Mouse (Mus musculus) c-Kit-positive CD71-negative TER-119-negative erythroid progenitor cells, embryonic 14.5 days (primary cell): ENCODE measurements at regions not wholly inside any gene's neighbourhood (a gene's known extent, or its start where the extent isn't known, plus 50 kb on each side); places are given as distances from the start of the nearest gene placed in this dataset.
A peak's percentile ranks its signal among the peaks of the same experiment; 100 is the strongest.

Source experiments
- DNase-seq: peaks from one replicate; pipeline ENCODE4 v3.0.0-alpha.2; 2013; ENCODE audit warnings: low read depth

DNA sequence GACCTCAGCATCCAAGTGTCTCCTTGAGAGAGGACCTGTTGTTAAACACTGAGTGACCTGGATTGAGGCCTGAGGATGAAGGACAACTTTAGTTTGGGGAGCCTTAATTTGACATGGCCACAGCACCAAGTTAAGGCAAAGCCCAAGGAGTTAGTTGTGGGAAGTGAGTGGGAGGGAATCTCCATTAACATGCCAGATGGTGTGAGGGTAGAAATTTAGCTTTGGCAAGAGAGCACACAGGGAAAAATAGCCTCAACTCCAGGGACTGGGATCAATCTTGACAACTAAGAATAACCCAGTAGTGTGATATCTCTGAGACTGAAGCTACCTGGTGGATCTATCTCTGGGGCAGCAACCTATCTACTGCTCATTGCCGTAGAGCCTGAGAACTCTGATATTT, 105.4 kb downstream of the Ahr start:
- DNase-seq, result no peak

DNA sequence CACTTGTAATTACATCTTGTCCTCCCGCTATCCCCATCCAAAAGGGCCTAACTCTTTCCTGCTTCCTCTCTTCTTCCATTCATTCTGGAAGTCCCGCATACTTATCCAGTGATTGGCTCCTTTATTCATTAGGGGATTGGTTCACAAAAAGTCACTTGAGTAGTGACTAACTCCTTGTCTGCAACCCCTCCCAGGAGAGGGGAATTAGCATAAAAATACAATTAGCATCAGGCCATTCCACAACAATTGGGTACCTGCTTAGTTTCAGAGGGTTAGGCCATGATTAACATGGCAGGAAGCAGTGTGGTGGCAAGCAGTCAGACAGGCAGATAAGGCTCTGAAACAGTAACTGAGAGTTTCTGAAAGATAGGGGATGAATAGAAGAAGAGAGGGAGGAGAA, 115.6 kb downstream of the Ahr start:
- no peak for DNase-seq

DNA sequence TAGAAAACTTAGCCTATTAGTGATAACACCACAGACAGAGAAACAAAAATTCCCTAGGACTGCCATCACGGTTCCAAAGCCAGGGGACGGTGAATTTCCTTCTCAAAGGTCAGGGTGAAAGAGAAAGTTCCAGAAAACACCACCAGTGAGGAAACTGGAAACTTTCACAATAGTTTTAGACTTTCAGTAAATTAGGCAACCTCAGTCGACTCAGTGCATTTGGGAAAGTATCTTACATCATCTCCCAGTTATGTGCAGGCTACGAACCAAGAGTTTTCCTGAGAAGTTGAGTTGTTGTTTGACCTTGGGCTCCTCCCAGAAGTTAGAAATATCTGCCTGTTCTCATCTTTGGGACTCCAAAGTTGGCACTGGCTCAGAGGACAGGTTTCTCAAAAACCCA, 116.9 kb downstream of the Ahr start:
- DNase-seq, result no peak

DNA sequence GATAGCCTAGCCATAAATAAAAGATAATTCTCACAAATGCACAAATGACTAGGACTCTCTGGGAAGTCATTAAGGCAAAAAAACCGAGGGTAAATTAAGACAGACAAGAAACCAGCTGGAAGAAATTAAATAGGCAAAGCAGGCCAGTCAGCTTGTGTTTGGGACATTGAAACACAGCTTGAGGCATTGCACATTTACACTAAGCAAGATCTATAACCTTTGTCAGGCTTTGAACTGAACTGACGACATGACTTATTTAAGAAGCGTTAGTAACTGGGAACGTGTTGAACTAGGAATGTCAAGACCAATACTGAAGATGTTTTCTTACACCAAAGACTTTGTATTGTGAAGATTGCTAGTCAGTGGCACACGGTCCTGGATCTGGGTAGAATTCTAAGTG, 118.3 kb downstream of the Ahr start:
- no peak for DNase-seq

DNA sequence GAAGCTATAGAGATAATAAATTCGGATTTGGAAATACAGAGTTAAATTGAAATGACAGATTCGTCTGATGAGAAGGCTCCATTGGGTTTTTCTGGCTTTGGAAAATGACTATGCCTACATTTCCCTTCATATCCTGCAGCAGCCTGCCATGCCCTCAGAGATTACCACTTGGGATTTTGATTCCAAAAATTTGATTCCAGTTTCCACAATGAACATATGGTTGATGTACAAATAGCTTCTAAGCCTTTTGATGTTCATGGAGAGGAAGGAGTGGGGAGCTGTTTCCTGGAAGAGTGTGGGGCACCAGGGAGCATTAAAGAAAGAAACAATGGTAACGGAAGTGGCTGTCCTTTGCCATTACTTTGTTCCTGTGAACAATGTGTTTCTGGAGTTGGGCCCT, 122.1 kb downstream of the Ahr start:
- DNase-seq, result no peak

DNA sequence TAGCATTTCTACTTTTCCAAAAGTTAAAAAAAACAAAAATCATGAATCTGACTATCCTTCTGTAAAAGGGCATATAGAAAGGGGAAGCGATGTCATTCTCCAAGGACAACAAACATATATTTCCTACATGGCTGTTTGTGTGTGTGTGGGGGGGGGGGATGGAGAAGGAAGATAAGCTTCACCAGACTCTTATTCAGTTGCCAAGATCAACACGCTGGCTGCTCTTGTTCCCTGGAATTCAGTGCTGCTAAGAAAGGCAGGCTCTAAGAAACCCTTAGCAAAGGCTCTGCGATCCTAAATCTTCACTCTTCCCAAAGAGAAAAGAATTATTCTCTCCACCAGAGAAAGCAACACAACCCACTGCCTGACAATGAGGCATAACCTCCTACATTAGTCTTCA, 126.4 kb downstream of the Ahr start:
- no peak for DNase-seq

DNA sequence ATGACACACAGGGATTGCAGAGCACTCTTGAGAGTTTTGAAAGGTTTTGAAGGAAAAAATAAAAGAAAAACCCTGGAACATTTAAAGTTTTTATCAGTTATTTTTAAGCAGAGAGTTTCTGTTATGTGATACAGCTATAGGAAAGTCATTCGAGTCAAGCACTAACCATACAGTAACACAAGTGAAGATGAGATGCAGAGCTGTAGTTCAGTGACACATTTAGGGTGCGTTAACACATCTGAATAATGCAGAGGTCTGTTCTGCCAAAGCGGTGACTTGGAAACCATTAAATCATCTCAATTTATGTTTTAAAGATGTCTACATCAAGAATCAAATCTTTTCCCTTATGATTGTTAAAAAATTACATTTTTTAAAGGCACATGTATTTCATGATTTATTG, 126.8 kb downstream of the Ahr start:
- DNase-seq, result no peak

DNA sequence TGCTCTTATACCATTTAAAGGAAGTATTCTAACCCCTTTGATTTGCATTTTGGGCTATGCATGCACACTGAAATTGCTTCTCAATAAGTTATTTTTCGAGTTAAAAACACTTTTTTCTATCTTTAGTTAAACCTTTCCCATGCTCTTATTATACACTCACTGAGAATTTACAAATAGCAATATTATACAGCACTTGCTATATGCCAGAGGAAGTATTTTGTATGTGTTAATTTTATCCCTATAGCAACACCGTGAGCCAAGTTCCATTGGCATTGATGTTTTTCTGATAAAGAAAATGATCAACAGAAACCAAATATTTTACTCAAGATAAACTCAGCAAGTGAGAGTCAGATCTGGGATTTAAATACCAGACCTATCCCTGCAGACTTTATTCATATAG, 133.0 kb downstream of the Ahr start:
- no peak for DNase-seq

DNA sequence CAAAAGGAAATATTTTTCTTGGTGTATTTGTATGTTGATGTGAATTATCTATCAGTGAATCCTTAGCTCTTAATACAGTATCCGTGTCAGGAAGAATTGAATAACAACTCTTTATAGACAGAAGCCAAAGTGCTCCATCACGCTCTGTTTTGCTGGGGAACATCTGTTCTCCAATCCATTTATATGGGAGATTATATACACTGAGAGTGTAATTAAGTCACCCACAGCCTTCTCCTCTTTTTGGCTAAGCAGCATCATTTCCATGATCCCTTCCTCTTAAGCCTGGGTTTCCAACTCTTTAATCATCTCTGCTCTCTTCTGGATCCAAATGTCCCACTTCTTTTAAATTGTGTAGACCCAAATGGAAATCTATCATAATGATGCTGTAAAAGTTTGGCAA, 133.6 kb downstream of the Ahr start:
- no peak for DNase-seq

DNA sequence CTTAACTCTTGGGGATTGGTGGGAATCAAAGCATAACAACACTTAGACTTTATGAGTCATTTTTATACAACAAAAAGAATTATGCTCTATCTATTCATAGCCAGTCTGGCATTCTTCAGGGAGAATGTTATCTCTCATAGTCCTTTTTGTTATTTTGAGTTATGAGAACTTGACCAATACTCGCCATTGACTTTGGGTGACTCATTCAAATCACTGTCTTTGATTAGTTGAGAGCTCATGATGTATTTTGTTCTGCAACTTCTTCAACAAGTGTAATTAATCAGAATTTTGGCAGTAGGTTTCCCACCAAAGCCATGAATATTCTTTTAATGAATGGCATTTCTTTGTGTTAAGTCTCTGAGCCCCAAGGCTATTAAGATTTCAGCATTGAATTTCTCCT, 139.6 kb downstream of the Ahr start:
- DNase-seq, result no peak

DNA sequence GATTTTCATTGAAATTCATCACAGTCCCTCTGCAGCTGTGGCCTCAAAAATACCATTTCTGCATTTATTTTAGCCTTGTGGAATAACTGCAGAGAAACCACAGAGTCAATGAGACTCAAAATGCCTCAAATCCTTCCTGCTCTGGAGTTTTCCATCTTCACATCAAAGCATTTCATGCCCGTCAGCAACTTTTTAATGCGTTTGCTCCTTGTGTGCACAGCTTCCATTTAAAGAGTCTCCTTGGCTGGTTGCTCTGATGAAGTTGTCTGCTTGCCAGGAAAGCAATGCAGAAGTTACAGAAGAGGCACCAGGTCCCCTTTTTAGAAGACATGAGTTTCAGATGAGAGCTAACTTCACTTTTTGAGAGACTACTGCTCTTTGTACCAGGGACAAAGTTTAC, 142.7 kb downstream of the Ahr start:
- DNase-seq, result no peak

DNA sequence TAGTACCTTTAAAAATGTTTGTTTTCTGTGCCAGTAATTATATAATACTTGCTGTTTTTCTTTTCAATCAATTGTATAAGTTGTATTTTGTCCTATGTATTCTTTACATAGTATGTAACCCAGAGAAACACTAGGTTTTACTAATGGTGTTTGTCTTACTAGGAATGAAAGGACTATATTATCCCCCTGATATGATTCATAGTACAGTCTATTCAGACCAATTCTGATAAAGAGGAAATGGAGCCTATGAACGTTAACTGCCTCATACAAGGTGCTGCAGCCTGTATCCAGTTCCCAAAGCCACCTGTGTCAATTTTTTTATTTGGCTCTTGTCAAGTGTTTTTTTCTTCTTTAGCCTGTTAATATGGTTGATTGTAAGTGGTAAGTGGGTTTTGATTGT, 144.6 kb downstream of the Ahr start:
- no peak for DNase-seq

DNA sequence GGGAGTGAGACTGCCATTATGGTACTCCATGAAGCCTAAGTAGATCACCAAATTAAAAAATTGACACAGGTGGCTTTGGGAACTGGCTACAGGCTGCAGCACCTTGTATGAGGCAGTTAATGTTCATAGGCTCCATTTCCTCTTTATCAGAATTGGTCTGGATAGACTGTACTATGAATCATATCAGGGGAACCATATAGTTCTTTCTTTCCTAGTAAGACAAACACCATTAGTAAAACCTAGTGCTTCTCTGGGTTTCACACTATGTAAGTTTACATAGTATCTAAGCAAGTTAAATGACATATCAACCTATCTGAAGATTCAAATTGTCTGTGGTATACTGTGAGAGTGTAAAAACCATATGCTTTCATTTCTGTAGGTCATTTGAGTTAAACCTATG, 145.0 kb downstream of the Ahr start:
- no peak for DNase-seq

DNA sequence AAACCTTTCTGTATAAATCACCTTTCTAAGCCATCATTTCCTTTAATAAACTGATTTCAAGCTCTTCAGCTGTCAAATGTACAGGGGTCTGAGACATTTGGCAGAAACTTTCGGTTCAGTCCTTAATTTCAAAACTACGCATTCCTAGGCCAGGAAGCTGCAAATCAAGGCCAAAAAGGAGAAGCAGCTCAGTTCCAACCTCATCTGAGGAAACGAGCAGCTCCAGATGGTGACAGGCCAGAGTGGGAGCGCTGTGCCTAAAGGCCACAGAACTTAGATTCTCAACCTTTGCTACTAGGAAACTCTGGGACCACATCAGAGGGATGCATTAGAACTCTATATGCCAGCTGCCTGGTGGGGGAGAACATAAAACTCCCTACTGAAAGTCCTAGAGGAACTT, 150.6 kb downstream of the Ahr start:
- no peak for DNase-seq

DNA sequence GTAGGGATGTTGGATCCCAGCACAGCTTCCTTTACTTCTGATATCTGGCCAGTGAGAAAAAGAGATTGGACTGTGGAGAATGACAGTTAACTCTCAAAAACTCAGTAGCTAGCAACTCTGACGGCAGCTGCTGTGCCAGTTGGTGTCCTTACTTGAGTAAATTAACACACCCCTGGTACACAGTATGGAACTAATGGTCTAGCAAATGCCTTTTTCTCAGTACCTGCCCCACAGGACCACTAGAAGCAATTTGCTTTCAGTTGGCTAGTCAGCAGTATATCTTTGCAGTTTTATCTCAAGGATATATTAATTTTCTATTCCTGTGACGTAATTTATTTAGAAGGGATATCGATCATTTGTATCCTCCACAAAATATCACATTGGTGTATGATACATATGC, 157.6 kb downstream of the Ahr start:
- DNase-seq, result no peak

DNA sequence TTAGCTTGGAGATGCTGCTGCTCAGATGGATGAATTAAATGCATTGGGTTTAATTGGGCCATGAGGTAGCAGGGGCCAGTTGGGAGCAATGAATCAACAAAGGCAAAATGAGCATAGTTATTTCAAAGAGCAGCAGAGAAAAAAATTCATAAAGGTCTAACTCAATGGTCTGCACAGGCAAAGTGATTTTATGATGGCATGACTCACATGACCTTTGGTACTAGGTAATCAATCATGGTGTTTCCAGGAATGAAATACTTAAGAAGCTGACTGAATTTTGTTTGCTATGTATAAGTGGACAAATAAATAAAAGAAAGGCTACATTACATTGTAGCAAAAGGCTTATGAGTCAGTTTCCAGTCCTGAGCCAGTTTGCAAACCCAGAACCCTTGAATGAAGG, 158.5 kb downstream of the Ahr start:
- DNase-seq, result no peak

DNA sequence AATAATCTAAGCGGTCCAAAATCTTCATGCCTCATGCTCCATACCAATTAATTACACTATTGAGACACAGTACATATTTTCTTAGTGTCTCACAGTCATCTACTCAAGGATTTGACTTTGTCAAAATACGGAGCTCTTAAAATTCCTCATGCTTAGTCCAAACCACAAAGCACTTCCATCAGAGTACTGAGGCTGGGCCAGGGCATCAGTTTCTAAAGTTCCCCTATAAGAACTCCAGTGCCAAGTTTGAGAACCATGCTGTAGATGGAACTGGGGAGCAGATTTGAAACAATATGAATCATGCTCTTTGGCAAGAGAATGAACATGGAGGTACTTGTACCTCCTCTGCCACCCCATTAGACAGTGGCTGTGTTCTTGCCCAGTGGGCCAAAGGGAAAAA, 176.9 kb downstream of the Ahr start:
- no peak for DNase-seq

DNA sequence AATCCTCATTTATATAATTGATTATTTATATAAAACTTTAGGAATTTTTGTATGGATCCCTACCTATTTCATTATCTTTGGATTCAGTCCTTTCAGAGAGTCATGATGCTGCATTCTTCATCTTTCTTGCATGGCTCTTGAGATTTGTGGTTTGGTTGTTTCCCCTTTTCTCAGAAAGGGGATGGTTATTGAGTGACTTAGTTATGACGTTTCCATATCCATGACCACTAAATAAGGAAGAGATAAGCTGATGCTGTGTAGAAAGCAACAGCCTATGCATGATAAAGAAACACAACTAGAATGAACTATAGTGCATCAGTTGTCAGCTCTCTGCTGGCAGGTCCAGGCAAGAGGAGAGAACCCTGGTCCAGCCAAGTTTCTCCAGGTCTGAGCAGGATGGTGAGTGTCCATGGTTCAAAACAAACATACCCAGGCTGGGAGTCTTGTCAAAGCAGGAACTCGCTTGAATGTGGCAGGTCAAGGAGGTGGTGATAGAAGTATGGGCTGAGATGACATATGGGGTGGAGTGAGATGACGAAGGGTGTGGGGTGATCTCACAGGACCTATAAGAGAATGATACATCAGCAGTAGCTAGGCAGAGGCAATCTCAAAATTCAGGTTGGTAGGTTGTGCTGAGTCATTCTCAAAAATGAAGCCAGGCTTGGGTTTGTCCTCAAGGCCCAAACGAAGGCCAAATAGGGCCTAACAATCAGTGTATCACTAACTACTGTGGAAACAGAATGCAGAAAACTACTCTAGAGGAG, 196.5 kb downstream of the Ahr start:
- DNase-seq, result no peak

DNA sequence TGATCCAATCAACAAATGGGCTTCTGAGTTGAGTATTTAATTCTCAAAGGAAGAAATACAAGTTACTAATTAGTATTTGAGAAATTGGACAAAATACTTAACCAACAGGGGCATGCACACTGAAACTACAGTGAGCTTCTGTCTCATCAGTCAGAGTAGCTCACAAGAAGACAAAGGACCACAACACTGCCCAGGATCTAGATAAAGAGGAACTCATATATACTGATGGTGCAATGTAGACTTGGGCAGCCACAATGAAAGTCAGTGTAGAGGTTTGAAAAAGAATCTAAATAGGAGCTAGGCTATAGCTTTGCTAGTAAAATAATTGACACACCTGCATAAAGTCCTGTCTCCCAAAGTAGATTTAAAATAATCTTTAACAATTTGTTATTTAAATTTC, 198.5 kb downstream of the Ahr start:
- DNase-seq, result no peak

DNA sequence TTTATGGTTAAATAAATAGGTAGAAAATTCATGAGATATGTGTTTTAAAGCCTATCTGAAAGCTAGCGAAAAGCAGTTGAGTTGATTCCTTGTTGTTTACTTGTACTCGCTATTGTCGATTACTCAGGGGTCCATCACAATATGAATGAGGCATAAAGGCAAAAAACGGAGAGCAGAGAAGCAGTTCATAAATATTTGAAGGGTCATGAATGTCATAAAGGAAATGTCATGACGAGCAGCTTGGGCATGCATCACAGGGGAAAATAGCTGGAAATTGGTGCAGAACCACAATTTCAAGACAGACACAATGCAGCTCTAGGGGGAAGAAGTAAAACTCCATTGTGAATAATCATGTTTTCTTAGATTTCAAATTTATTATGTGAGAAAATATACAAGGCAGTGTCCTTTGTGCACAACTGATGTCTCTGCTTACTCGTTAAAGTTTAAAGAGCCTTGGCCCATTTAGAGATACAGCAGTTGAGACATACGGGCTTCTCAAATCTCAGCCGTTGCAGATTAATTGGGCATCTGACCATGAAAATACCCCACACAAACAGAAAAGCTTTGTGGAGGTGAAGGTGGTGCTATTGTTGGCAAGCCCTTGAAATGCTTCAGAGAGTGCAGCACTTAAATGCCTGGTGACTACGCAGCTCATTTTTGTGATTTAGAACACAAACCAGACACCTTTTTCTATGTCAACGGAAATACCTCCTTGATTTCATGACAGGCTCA, 200.3 kb downstream of the Ahr start:
- DNase-seq, result no peak

DNA sequence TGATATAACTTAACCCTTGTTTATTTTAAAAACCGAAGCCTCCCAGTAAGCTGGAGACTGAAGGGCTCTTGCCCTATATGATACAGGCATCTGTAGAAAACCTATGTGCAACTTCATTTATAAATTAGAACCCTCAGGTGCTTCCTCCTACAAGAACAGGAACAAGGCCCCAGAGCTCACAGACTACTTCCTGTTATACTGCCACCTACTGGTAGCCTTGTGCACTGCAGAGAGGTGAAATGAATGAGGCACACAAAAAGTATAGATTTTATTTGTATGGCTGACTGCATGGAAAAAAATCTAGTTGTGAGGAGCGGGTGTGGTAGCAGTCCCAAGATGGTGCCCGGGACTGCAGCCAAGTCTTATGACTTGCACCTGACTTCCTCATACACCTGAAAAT, 203.5 kb downstream of the Ahr start:
- peak; percentile 12 for DNase-seq

DNA sequence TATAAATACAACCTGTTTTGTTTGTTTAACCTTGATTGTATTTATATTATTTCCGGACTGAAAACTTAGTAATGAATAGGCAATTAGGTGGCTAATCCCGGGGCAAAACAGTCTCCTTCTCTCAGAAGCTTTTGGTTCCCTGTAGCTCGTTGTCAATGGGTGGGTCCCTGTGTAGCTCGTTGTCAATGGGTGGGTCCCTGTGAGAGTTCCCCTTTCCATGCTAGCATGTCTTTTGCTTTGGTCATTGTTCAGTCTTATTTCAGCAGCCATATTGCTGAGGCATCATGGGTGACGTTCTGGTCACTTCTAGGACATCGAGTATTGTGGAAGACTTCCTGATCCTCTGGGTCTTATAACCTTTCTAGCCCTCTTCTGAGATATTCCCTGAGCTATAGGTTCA, 205.1 kb downstream of the Ahr start:
- no peak for DNase-seq

DNA sequence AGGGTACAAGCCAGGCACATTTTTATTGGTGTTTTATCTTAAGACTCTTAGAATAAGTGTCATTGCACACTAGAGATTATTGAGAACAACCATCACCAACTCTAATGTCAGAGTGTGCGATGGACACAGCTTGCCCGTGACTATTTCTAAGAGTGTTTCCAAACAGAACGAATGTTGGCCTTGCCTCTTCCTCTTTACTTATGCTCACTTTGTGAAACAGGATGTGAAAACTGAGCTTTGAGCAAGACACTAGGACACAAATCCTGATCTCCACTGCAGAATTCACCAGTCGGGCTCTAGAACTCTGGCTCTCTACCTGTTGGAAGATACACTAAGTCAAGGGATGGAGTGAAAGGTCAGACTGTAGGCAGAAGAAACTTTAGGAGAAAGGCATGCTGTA, 215.3 kb downstream of the Ahr start:
- DNase-seq, result no peak

DNA sequence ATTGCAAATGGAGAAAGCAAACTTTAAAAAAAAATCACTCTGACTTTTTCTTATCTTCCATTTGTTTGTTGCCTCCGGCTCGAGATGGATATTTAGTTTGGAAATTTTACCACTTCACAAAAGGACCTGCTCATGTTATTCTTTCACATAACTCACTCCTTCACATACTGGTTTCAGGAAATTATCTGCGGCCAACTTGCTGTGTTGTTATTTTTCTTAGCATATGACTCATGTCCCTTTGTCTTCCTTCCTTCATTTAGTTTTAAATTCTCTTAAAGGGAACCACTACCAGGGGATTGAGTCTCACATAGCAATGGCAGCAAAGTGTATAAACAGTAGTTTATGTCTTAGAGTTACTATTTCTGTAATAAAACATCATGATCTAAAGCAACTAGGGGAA, 217.8 kb downstream of the Ahr start:
- DNase-seq, result no peak
